ENCODE assay signal across 8 mouse cellular contexts in genomic region chr2:26933304-26934055, GRCm38 (mm10). TPM values are rescaled to one million over a fixed set of nuclear protein-coding genes. Genes with fewer than 3 reads are reported as not detected.
A peak's percentile ranks its signal among the peaks of the same experiment; 100 is the strongest.
DNase-seq lines count a peak whose midpoint lies in the region; ATAC-seq and TF ChIP-seq lines count a peak whose summit lies in the region.

Surf4 (minus strand) TSS chr2:26933928.
Stkld1 (plus strand) TSS chr2:26934047.

- WGBS in embryonic facial prominence, embryonic 15.5 days = under 1% methylated on average over 66 of the region's 70 CpGs
- under 1% methylated on average over 60 of the region's 70 CpGs for WGBS in kidney, embryonic 14.5 days
- WGBS in limb, embryonic 14.5 days = under 1% methylated on average over 50 of the region's 70 CpGs
- WGBS in midbrain, embryonic 16.5 days = under 1% methylated on average over 41 of the region's 70 CpGs
- 2% methylated on average over 64 of the region's 70 CpGs for WGBS in spleen, adult 2 months

- H3K9ac ChIP-seq in embryonic facial prominence, embryonic 15.5 days = peak within 1 kb of the TSS; percentile 100
- peak within 1 kb of the TSS; percentile 99 for H3K9ac ChIP-seq in kidney, embryonic 14.5 days (ENCODE audit: low read depth, low read length)
- H3K9ac ChIP-seq in limb, embryonic 14.5 days (ENCODE audit: low read depth, low read length, severe bottlenecking) = peak within 1 kb of the TSS; percentile 97
- H3K9ac ChIP-seq in midbrain, embryonic 16.5 days (ENCODE audit: low read depth, low read length) = peak within 1 kb of the TSS; percentile 99

- peak within 1 kb of the TSS; percentile 98 for H3K4me3 ChIP-seq in bone marrow macrophage, adult 2 months (ENCODE audit: insufficient read depth, low read length)
- peak within 1 kb of the TSS; percentile 88 for H3K4me3 ChIP-seq in embryonic facial prominence, embryonic 15.5 days (replicated peaks)
- peak within 1 kb of the TSS; percentile 99 for H3K4me3 ChIP-seq in kidney, embryonic 14.5 days (ENCODE audit: low read length)
- peak within 1 kb of the TSS; percentile 93 for H3K4me3 ChIP-seq in limb, embryonic 14.5 days (replicated peaks; ENCODE audit: low read length)
- peak within 1 kb of the TSS; percentile 96 for H3K4me3 ChIP-seq in midbrain, embryonic 16.5 days (ENCODE audit: low read depth, low read length)
- peak within 1 kb of the TSS; percentile 100 for H3K4me3 ChIP-seq in spleen, adult 2 months (ENCODE audit: extremely low read depth, insufficient read depth, insufficient read length)

- no peaks in the 10 kb centered on the region for H3K27me3 ChIP-seq in embryonic facial prominence, embryonic 15.5 days
- H3K27me3 ChIP-seq in kidney, embryonic 14.5 days (ENCODE audit: control insufficient read depth, insufficient read depth, low read length) = no peaks in the 10 kb centered on the region
- H3K27me3 ChIP-seq in limb, embryonic 14.5 days (ENCODE audit: control insufficient read depth, insufficient read depth, low read length) = no peaks in the 10 kb centered on the region
- no peaks in the 10 kb centered on the region for H3K27me3 ChIP-seq in midbrain, embryonic 16.5 days (ENCODE audit: control insufficient read depth, insufficient read depth, low read depth, low read length)
- H3K27me3 ChIP-seq in spleen, adult 2 months (ENCODE audit: control insufficient read depth, insufficient read depth, low read length) = no peaks in the 10 kb centered on the region

- no peak for TF ChIP-seq CTCF in bone marrow macrophage, adult 2 months (IDR thresholded peaks at IDR 0.05; ENCODE audit: low read depth, low read length)
- no peak for TF ChIP-seq CTCF in spleen, adult 2 months (IDR thresholded peaks at IDR 0.05; ENCODE audit: extremely low read depth, insufficient read depth, insufficient read length, insufficient replicate concordance)

- H3K4me2 ChIP-seq in embryonic facial prominence, embryonic 15.5 days (replicated peaks) = peak within 1 kb of the TSS; percentile 66
- H3K4me2 ChIP-seq in kidney, embryonic 14.5 days (replicated peaks; ENCODE audit: low read depth, low read length) = peak within 1 kb of the TSS; percentile 70
- peak within 1 kb of the TSS; percentile 57 for H3K4me2 ChIP-seq in limb, embryonic 14.5 days (replicated peaks; ENCODE audit: low read depth, low read length, severe bottlenecking)
- H3K4me2 ChIP-seq in midbrain, embryonic 16.5 days (ENCODE audit: low read length) = peak within 1 kb of the TSS; percentile 80

- TF ChIP-seq POLR2A in bone marrow macrophage, adult 2 months (IDR thresholded peaks at IDR 0.05; ENCODE audit: borderline replicate concordance, low read depth, low read length) = peak; percentile 68; the same call in 1 of the 2 replicates
- TF ChIP-seq POLR2A in limb, embryonic 14.5 days (IDR thresholded peaks at IDR 0.05; ENCODE audit: borderline replicate concordance, extremely low read depth, insufficient read depth, insufficient read length) = peak; percentile 95
- peak; percentile 90 for TF ChIP-seq POLR2A in spleen, adult 2 months (IDR thresholded peaks at IDR 0.05; ENCODE audit: low read depth, low read length)

- peak; percentile 95 to 96 for DNase-seq in B cell, adult 2 months
- DNase-seq in heart, adult 9 months (ENCODE audit: low spot score in 2 of 2) = peak; percentile 89 to 93
- DNase-seq in limb, embryonic 14.5 days (ENCODE audit: low spot score) = peak; percentile 95
- peak; percentile 92 to 95 for DNase-seq in spleen, adult 2 months (ENCODE audit: low read depth in 1 of 2, low spot score in 2 of 2)

- H3K36me3 ChIP-seq in embryonic facial prominence, embryonic 15.5 days = peaks cover 28% of the 10 kb centered on the region
- H3K36me3 ChIP-seq in kidney, embryonic 14.5 days (ENCODE audit: control insufficient read depth, insufficient read depth, low read length) = peaks cover 23% of the 10 kb centered on the region
- H3K36me3 ChIP-seq in limb, embryonic 14.5 days (ENCODE audit: control insufficient read depth, insufficient read depth, low read length) = peaks cover 34% of the 10 kb centered on the region
- H3K36me3 ChIP-seq in midbrain, embryonic 16.5 days (ENCODE audit: control insufficient read depth, insufficient read depth, low read length) = peaks cover 10% of the 10 kb centered on the region; the same call in 1 of the 2 replicates
- no peaks in the 10 kb centered on the region for H3K36me3 ChIP-seq in spleen, adult 2 months (ENCODE audit: control insufficient read depth, insufficient read depth, low read length)

- no peaks in the 10 kb centered on the region for H3K9me3 ChIP-seq in embryonic facial prominence, embryonic 15.5 days (replicated peaks)
- H3K9me3 ChIP-seq in kidney, embryonic 14.5 days (ENCODE audit: control insufficient read depth, low read length) = no peaks in the 10 kb centered on the region
- H3K9me3 ChIP-seq in limb, embryonic 14.5 days (ENCODE audit: control insufficient read depth, low read length) = no peaks in the 10 kb centered on the region
- no peaks in the 10 kb centered on the region for H3K9me3 ChIP-seq in midbrain, embryonic 16.5 days (replicated peaks; ENCODE audit: control insufficient read depth, low read length, poor library complexity, severe bottlenecking)

- peak within 1 kb of the TSS; percentile 78 for H3K27ac ChIP-seq in bone marrow macrophage, adult 2 months (ENCODE audit: insufficient read depth, low read depth, low read length)
- peak within 1 kb of the TSS; percentile 93 for H3K27ac ChIP-seq in embryonic facial prominence, embryonic 15.5 days (replicated peaks)
- H3K27ac ChIP-seq in kidney, embryonic 14.5 days (ENCODE audit: low read depth, low read length) = peak within 1 kb of the TSS; percentile 93
- peak within 1 kb of the TSS; percentile 93 for H3K27ac ChIP-seq in limb, embryonic 14.5 days (replicated peaks; ENCODE audit: low read depth, low read length)
- peak within 1 kb of the TSS; percentile 80 for H3K27ac ChIP-seq in midbrain, embryonic 16.5 days (ENCODE audit: low read length)
- H3K27ac ChIP-seq in spleen, adult 2 months (ENCODE audit: insufficient read depth, low read length) = peak within 1 kb of the TSS; percentile 96

- ATAC-seq in embryonic facial prominence, embryonic 15.5 days (ENCODE audit: insufficient number of reproducible peaks, low FRiP score, low TSS enrichment, low read depth) = peak; percentile 96
- peak; percentile 96 for ATAC-seq in kidney, embryonic 14.5 days (ENCODE audit: low FRiP score, low TSS enrichment)
- ATAC-seq in limb, embryonic 14.5 days (ENCODE audit: low FRiP score, low read depth) = peak; percentile 96
- peak; percentile 94 for ATAC-seq in midbrain, embryonic 16.5 days

- H3K4me1 ChIP-seq in bone marrow macrophage, adult 2 months (ENCODE audit: control insufficient read depth, insufficient read depth, low read length) = peaks cover 48% of the 10 kb centered on the region
- H3K4me1 ChIP-seq in embryonic facial prominence, embryonic 15.5 days = peaks cover 39% of the 10 kb centered on the region
- peaks cover 17% of the 10 kb centered on the region; the same call in 1 of the 2 replicates for H3K4me1 ChIP-seq in kidney, embryonic 14.5 days (ENCODE audit: control insufficient read depth, insufficient read depth, low read length)
- peaks cover 26% of the 10 kb centered on the region for H3K4me1 ChIP-seq in limb, embryonic 14.5 days (ENCODE audit: control insufficient read depth, insufficient read depth, low read length)
- H3K4me1 ChIP-seq in midbrain, embryonic 16.5 days (ENCODE audit: control insufficient read depth, insufficient read depth, low read length) = peaks cover 25% of the 10 kb centered on the region
- H3K4me1 ChIP-seq in spleen, adult 2 months (ENCODE audit: control insufficient read depth, insufficient read depth, insufficient read length) = peaks cover 7% of the 10 kb centered on the region; the same call in 1 of the 2 replicates

RNA-seq across cellular contexts. Expression of gene Surf4, which starts in this region (rescaled TPM):
- 144 and 151 TPM in 2 replicates for polyA plus RNA-seq in bone marrow macrophage, adult 2 months (2012; ENCODE audit: insufficient read depth, insufficient read length, missing spikeins)
- polyA plus RNA-seq in embryonic facial prominence, embryonic 15.5 days (2015; fragmentation: Nextera tagmentation; extraction: Ambion mirVana) = 265 and 273 TPM in 2 replicates
- 124 and 187 TPM in 2 replicates for polyA plus RNA-seq in kidney, embryonic 14.5 days (2014; fragmentation: Nextera tagmentation; extraction: Ambion mirVana)
- polyA plus RNA-seq in limb, embryonic 14.5 days (2012; rRNA removed) = 235 and 291 TPM in 2 replicates
- 265 and 279 TPM in 2 replicates for polyA plus RNA-seq in limb, embryonic 14.5 days (2014; fragmentation: Nextera tagmentation; extraction: Ambion mirVana)
- polyA plus RNA-seq in midbrain, embryonic 16.5 days (2015; fragmentation: Nextera tagmentation; extraction: Ambion mirVana) = 99.9 and 103 TPM in 2 replicates
- 141 and 203 TPM in 2 replicates for polyA plus RNA-seq in spleen, adult 2 months (2012; rRNA removed)

RNA-seq across cellular contexts. Expression of gene Stkld1, which starts in this region (rescaled TPM):
- 2.5 TPM in 2 replicates for polyA plus RNA-seq in bone marrow macrophage, adult 2 months (2012; ENCODE audit: insufficient read depth, insufficient read length, missing spikeins)
- 0.07 and 0.14 TPM in 2 replicates for polyA plus RNA-seq in embryonic facial prominence, embryonic 15.5 days (2015; fragmentation: Nextera tagmentation; extraction: Ambion mirVana)
- 0.09 TPM in 1 of 2 replicates, not detected in the other for polyA plus RNA-seq in kidney, embryonic 14.5 days (2014; fragmentation: Nextera tagmentation; extraction: Ambion mirVana)
- 0.09 and 0.18 TPM in 2 replicates for polyA plus RNA-seq in limb, embryonic 14.5 days (2012; rRNA removed)
- 0.08 TPM in 1 of 2 replicates, not detected in the other for polyA plus RNA-seq in limb, embryonic 14.5 days (2014; fragmentation: Nextera tagmentation; extraction: Ambion mirVana)
- polyA plus RNA-seq in midbrain, embryonic 16.5 days (2015; fragmentation: Nextera tagmentation; extraction: Ambion mirVana) = 0.38 and 0.41 TPM in 2 replicates
- 0.21 and 0.22 TPM in 2 replicates for polyA plus RNA-seq in spleen, adult 2 months (2012; rRNA removed)

Comparison
In these comparisons a context has a peak if more than half of its experiments do, and no peak if none do; other contexts are left out.
1. Peak in every context shown above with its lines: DNase-seq, ATAC-seq, H3K4me3 ChIP-seq and H3K27ac ChIP-seq.